Mouse (Mus musculus) sigmoid colon, adult 10 weeks (tissue): Measurements from ENCODE around the gene Cep78. TPM values are rescaled to one million over a fixed set of nuclear protein-coding genes. Genes with fewer than 3 reads are reported as not detected.

Source experiments
- polyA plus RNA-seq: library from polyadenylated mRNA; stranded (reverse); fragments of 350-450 nt; fragmentation: Illumina TruSeq; extraction: RNeasy Lipid Tissue Mini Kit (QIAGEN cat#74804); gene quantifications from one replicate; pipeline ENCODE4 v1.2.3, GENCODE M21; 2014; ENCODE audit warnings: low read depth, low replicate concordance

The Cep78 gene
- 8.9 TPM for polyA plus RNA-seq

DNA sequence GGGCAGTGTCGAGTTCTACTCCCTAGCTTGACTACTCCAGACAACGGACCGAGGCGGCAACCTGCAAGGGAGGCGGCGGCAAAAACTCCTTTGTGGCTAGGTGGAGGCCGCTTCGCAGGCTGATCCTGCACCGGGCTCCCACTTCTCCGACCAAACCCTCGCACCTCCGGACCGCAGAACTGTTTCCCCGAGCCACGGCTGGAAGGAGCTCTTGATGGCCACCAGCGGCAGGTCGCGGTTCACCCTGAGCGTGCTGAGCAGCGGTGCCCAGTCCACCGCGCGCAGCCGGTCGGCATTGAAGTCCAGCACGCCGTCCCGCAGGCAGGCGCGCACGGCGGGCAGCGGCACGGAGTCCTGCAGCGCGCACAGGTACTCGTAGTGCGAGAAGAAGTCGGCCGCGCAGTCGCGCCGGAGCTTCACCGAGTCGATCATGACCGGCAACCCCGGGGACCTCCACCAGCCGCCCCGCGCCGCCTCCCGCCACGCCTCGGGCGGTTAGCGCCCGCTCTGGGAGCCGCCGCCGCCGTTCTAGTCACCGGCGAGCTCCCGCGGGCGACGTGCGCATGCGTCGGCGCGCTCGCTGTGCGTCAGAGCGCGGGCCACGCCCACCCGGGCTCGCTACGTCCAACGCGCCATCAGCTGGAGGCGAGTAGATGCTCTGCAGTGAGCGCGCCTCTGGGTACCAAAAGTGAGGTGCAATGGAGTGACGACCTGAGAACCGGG lies at the start of gene Cep78:
Gene Cep78, minus strand, starts transcription at position 541 of the 723 bp plus-strand sequence.

DNA sequence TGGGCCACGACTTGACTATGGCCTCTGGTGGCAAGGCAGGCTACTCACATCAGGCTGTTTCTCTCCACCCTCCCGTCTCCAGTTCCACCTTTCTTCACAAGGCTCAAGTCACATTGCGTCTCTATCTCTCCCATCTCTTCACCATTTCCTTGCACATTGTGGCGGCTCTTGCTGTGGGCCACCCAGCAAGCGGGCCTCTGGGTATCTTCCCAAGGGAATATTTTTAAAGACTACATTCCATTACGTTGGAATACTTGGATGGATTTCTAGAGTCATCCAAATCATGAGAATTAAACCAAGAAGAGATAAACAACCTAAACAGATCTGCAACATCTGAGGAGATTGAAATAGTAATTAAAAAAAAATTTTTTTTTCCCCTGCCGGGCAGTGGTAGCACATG lies 37.6 kb downstream of the Cep78 start, which contains the start of gene Psat1:
Gene Psat1, minus strand, starts transcription at position 101 of the 400 bp plus-strand sequence.

Other genes with a start within 250 kb of the Cep78 start
- 5.6 TPM for gene Psat1, start 37.7 kb downstream of the Cep78 start, polyA plus RNA-seq
- gene Gnaq, start 147.8 kb upstream of the Cep78 start, polyA plus RNA-seq, result 86.8 TPM